In genomic region chr14:47937081-47937651, GRCm38 (mm10) we compare ENCODE assay signal across 15 mouse cellular contexts.
DNase-seq lines count a peak whose midpoint lies in the region; ATAC-seq and TF ChIP-seq lines count a peak whose summit lies in the region.
"Had no signal": no experiment of that assay in that cellular context is flagged by ENCODE, and none has a peak within 500 bp of the region (broad histone marks: within the 10 kb centered on the region; RNA-seq: fewer than 3 reads in every experiment).

No protein-coding gene starts in this region.

- H3K9ac ChIP-seq in hindbrain, embryonic 15.5 days = no peak overlapping the region
- no peak overlapping the region for H3K9ac ChIP-seq in intestine, embryonic 16.5 days (ENCODE audit: low read depth, low read length)
- H3K9ac ChIP-seq: limb, embryonic 15.5 days; midbrain, embryonic 13.5 days; neural tube, embryonic 15.5 days had no signal

- 81% methylated on average over 7 of the region's 7 CpGs for WGBS in hindbrain, embryonic 15.5 days
- WGBS in hindbrain, embryonic 10.5 days = 87% methylated on average over 7 of the region's 7 CpGs
- 69% methylated on average over 7 of the region's 7 CpGs for WGBS in intestine, embryonic 16.5 days

- no peaks in the 10 kb centered on the region for H3K79me2 ChIP-seq in myocyte (ENCODE audit: control insufficient read depth, insufficient read depth)

- no peak for DNase-seq in hindbrain, embryonic 10.5 days (ENCODE audit: low spot score)
- peak; percentile 33 for DNase-seq in right cerebral cortex, postnatal 4 days
- no peak for DNase-seq in right cerebral cortex, postnatal 36 days (ENCODE audit: low spot score in 2 of 2)
- DNase-seq in yolk sac, embryonic 10.5 days (ENCODE audit: low spot score) = no peak

- H3K4me1 ChIP-seq in hindbrain, embryonic 15.5 days (replicated peaks) = no peaks in the 10 kb centered on the region; the same call in 1 of the 2 replicates
- H3K4me1 ChIP-seq in hindbrain, embryonic 10.5 days (replicated peaks) = peaks cover 11% of the 10 kb centered on the region
- H3K4me1 ChIP-seq in intestine, embryonic 16.5 days (ENCODE audit: control insufficient read depth, insufficient read depth, low read length) = no peaks in the 10 kb centered on the region
- H3K4me1 ChIP-seq: heart, embryonic 10.5 days had no signal

- H3K4me3 ChIP-seq in hindbrain, embryonic 15.5 days = no peak overlapping the region
- H3K4me3 ChIP-seq in hindbrain, embryonic 10.5 days = no peak overlapping the region
- no peak overlapping the region for H3K4me3 ChIP-seq in myocyte
- no peak overlapping the region for H3K4me3 ChIP-seq in intestine, embryonic 16.5 days (ENCODE audit: low read length)
- H3K4me3 ChIP-seq: heart, embryonic 10.5 days; limb, embryonic 15.5 days; midbrain, embryonic 13.5 days; neural tube, embryonic 15.5 days had no signal

- no peaks in the 10 kb centered on the region for H3K9me3 ChIP-seq in hindbrain, embryonic 15.5 days
- no peaks in the 10 kb centered on the region for H3K9me3 ChIP-seq in hindbrain, embryonic 10.5 days
- H3K9me3 ChIP-seq in intestine, embryonic 16.5 days (ENCODE audit: control insufficient read depth, low read length) = no peaks in the 10 kb centered on the region
- H3K9me3 ChIP-seq: G1E; heart, embryonic 10.5 days; limb, embryonic 15.5 days; midbrain, embryonic 13.5 days; neural tube, embryonic 15.5 days had no signal

- H3K27me3 ChIP-seq in hindbrain, embryonic 15.5 days = no peaks in the 10 kb centered on the region
- no peaks in the 10 kb centered on the region for H3K27me3 ChIP-seq in hindbrain, embryonic 10.5 days (ENCODE audit: insufficient read depth, poor library complexity, severe bottlenecking)
- H3K27me3 ChIP-seq in myocyte (ENCODE audit: control insufficient read depth, insufficient read depth, insufficient read length) = no peaks in the 10 kb centered on the region
- H3K27me3 ChIP-seq in intestine, embryonic 16.5 days (replicated peaks; ENCODE audit: control insufficient read depth, insufficient read depth, low read length) = no peaks in the 10 kb centered on the region
- H3K27me3 ChIP-seq: limb, embryonic 15.5 days; midbrain, embryonic 13.5 days; neural tube, embryonic 15.5 days had no signal

- peak; percentile 15; the same call in 1 of the 2 replicates for ATAC-seq in hindbrain, embryonic 15.5 days (ENCODE audit: low FRiP score, low read depth)
- peak; percentile 58 for ATAC-seq in granulocyte monocyte progenitor cell, adult 5-6 weeks (replicated peaks; ENCODE audit: poor library complexity, severe bottlenecking)
- ATAC-seq in intestine, embryonic 16.5 days = no peak
- ATAC-seq: forebrain, embryonic 16.5 days; inflammation-experienced regulatory T-cells, adult 6 months; midbrain, embryonic 13.5 days had no signal

- TF ChIP-seq POLR2A in myocyte (IDR thresholded peaks at IDR 0.05; ENCODE audit: insufficient read length, low read depth) = no peak

- no peak overlapping the region for H3K4me2 ChIP-seq in hindbrain, embryonic 15.5 days
- peak overlapping the region; percentile 65 for H3K4me2 ChIP-seq in myocyte (ENCODE audit: low read depth)
- H3K4me2 ChIP-seq in intestine, embryonic 16.5 days (ENCODE audit: low read depth, low read length) = no peak overlapping the region
- H3K4me2 ChIP-seq: limb, embryonic 15.5 days; midbrain, embryonic 13.5 days; neural tube, embryonic 15.5 days had no signal

- no peak overlapping the region for H3K27ac ChIP-seq in hindbrain, embryonic 15.5 days (replicated peaks)
- no peak overlapping the region for H3K27ac ChIP-seq in hindbrain, embryonic 10.5 days
- no peak overlapping the region for H3K27ac ChIP-seq in intestine, embryonic 16.5 days (ENCODE audit: low read length)
- H3K27ac ChIP-seq: heart, embryonic 10.5 days; limb, embryonic 15.5 days; midbrain, embryonic 13.5 days; neural tube, embryonic 15.5 days had no signal

- H3ac ChIP-seq in myocyte (ENCODE audit: control insufficient read depth, insufficient read length) = no peak overlapping the region

- no peaks in the 10 kb centered on the region for H3K36me3 ChIP-seq in hindbrain, embryonic 15.5 days
- no peaks in the 10 kb centered on the region for H3K36me3 ChIP-seq in hindbrain, embryonic 10.5 days
- H3K36me3 ChIP-seq in myocyte (ENCODE audit: control insufficient read depth, insufficient read depth) = no peaks in the 10 kb centered on the region
- no peaks in the 10 kb centered on the region for H3K36me3 ChIP-seq in intestine, embryonic 16.5 days (ENCODE audit: control insufficient read depth, insufficient read depth, low read length)
- H3K36me3 ChIP-seq: G1E; heart, embryonic 10.5 days; limb, embryonic 15.5 days; midbrain, embryonic 13.5 days; neural tube, embryonic 15.5 days had no signal

TF ChIP-seq in myocyte, 11 proteins besides CTCF, POLR2A, EP300 and RAD21:
- no peak for TF ChIP-seq CEBPB (IDR thresholded peaks at IDR 0.05; ENCODE audit: insufficient read depth, poor library complexity, severe bottlenecking)
- peak; percentile 72 for TF ChIP-seq TCF12 (IDR thresholded peaks at IDR 0.05; ENCODE audit: insufficient read depth, poor library complexity, severe bottlenecking)
- peak; percentile 69 for TF ChIP-seq SRF (IDR thresholded peaks at IDR 0.05; ENCODE audit: control insufficient read depth, insufficient read length, low read depth)
- TF ChIP-seq POLR2AphosphoS2 (IDR thresholded peaks at IDR 0.05; ENCODE audit: insufficient read length, low read depth) = no peak
- peak; percentile 74 for TF ChIP-seq TCF3 (IDR thresholded peaks at IDR 0.05; ENCODE audit: insufficient read length, low read depth)
- TF ChIP-seq MYOG (IDR thresholded peaks at IDR 0.05; ENCODE audit: control insufficient read depth in 1 of 3, insufficient read depth in 1 of 3, insufficient read length in 2 of 3, low read depth in 2 of 3) = peak in 1 of 3 experiments; percentile 40
- TF ChIP-seq REST (IDR thresholded peaks at IDR 0.05; ENCODE audit: insufficient read depth, insufficient read length) = no peak
- TF ChIP-seq MAX (IDR thresholded peaks at IDR 0.05; ENCODE audit: low read depth) = no peak
- peak in 2 of 3 experiments; percentile 49 to 74 for TF ChIP-seq MYOD1 (IDR thresholded peaks at IDR 0.05; ENCODE audit: control insufficient read depth in 1 of 3, insufficient read length in 2 of 3, low read depth in 2 of 3)
- TF ChIP-seq USF1 (IDR thresholded peaks at IDR 0.05; ENCODE audit: low read depth) = no peak
- TF ChIP-seq E2F4 (IDR thresholded peaks at IDR 0.05; ENCODE audit: insufficient read depth) = no peak
